Mouse (Mus musculus): ENCODE data around the gene Nmrk1. TPM values are rescaled to one million over a fixed set of nuclear protein-coding genes. Genes with fewer than 3 reads are reported as not detected.
A peak's percentile ranks its signal among the peaks of the same experiment; 100 is the strongest.

Gene Nmrk1
- polyA plus RNA-seq, 1 experiment from 2014 or later, result 20.6 TPM

GRCm38 (mm10) chr19:18619691-18620090 lies 12.1 kb upstream of the Nmrk1 start:
- ATAC-seq (replicated peaks; ENCODE audit: low FRiP score, low read depth), result no peak
- H3K4me1 ChIP-seq (replicated peaks; ENCODE audit: insufficient read depth, low read length), result 0 out of 2 replicates have a peak, but pooled peaks cover 3% of the 10 kb centered on the region
- no peak overlapping the region for H3K27ac ChIP-seq
- DNase-seq (ENCODE audit: low spot score), result no peak
- no peaks in the 10 kb centered on the region for H3K9me3 ChIP-seq (replicated peaks; ENCODE audit: low read length)
- TF ChIP-seq CTCF (IDR thresholded peaks at IDR 0.05; ENCODE audit: low read depth), result no peak
- 95% methylated on average over 1 of the region's 1 CpGs for WGBS
- no peaks in the 10 kb centered on the region for H3K27me3 ChIP-seq (ENCODE audit: insufficient read depth, low read length)
- H3K4me3 ChIP-seq (replicated peaks; ENCODE audit: low read depth, low read length), result no peak overlapping the region
- no peak overlapping the region for H3K4me2 ChIP-seq (ENCODE audit: low read length)
- no peaks in the 10 kb centered on the region for H3K36me3 ChIP-seq (ENCODE audit: insufficient read depth, low read length)
- H3K9ac ChIP-seq (ENCODE audit: low read depth, low read length), result no peak overlapping the region

GRCm38 (mm10) chr19:18623894-18624293 lies 7.9 kb upstream of the Nmrk1 start:
- H3K9me3 ChIP-seq (replicated peaks; ENCODE audit: low read length), result no peaks in the 10 kb centered on the region
- no peak for DNase-seq (ENCODE audit: low spot score)
- H3K4me2 ChIP-seq (ENCODE audit: low read length), result no peak overlapping the region
- no peak overlapping the region for H3K27ac ChIP-seq
- no peaks in the 10 kb centered on the region for H3K36me3 ChIP-seq (ENCODE audit: insufficient read depth, low read length)
- 0 out of 2 replicates have a peak, but pooled peaks cover 4% of the 10 kb centered on the region for H3K4me1 ChIP-seq (replicated peaks; ENCODE audit: insufficient read depth, low read length)
- H3K4me3 ChIP-seq (replicated peaks; ENCODE audit: low read depth, low read length), result no peak overlapping the region
- 75% methylated on average over 2 of the region's 2 CpGs for WGBS
- ATAC-seq (replicated peaks; ENCODE audit: low FRiP score, low read depth), result no peak
- TF ChIP-seq CTCF (IDR thresholded peaks at IDR 0.05; ENCODE audit: low read depth), result no peak
- no peaks in the 10 kb centered on the region for H3K27me3 ChIP-seq (ENCODE audit: insufficient read depth, low read length)
- H3K9ac ChIP-seq (ENCODE audit: low read depth, low read length), result no peak overlapping the region

- 53% methylated on average over 1 of the region's 1 CpGs for WGBS
- H3K4me3 ChIP-seq (replicated peaks; ENCODE audit: low read depth, low read length), result peak overlapping the region; percentile 71
These were observed 2.2 kb upstream of the Nmrk1 start for GRCm38 (mm10) chr19:18629589-18629988.

GRCm38 (mm10) chr19:18630221-18631119 lies 1.3 kb upstream of the Nmrk1 start:
- Histone ChIP-seq H3K4me2 (ENCODE audit: low read length) (peak overlapping the region; percentile 61), H3K4me1 (replicated peaks; ENCODE audit: insufficient read depth, low read length) (peaks cover 16% of the 10 kb centered on the region; the same call in 1 of the 2 replicates), H3K36me3 (ENCODE audit: insufficient read depth, low read length) (no peaks in the 10 kb centered on the region), H3K27ac (peak overlapping the region; percentile 97), H3K9ac (ENCODE audit: low read depth, low read length) (peak overlapping the region; percentile 83), H3K9me3 (replicated peaks; ENCODE audit: low read length) (no peaks in the 10 kb centered on the region), H3K4me3 (replicated peaks; ENCODE audit: low read depth, low read length) (peak overlapping the region; percentile 71), H3K27me3 (ENCODE audit: insufficient read depth, low read length) (no peaks in the 10 kb centered on the region)
- ATAC-seq (replicated peaks; ENCODE audit: low FRiP score, low read depth), result no peak
- DNase-seq (ENCODE audit: low spot score), result peak; percentile 80
- no peak for TF ChIP-seq CTCF (IDR thresholded peaks at IDR 0.05; ENCODE audit: low read depth)
- WGBS, result 6% methylated on average over 17 of the region's 17 CpGs

More at GRCm38 (mm10) chr19:18629589-18629988, 2.2 kb upstream of the Nmrk1 start:
- H3K36me3 ChIP-seq (ENCODE audit: insufficient read depth, low read length), result no peaks in the 10 kb centered on the region
- H3K4me2 ChIP-seq (ENCODE audit: low read length), result peak overlapping the region; percentile 61
- peaks cover 16% of the 10 kb centered on the region; the same call in 1 of the 2 replicates for H3K4me1 ChIP-seq (replicated peaks; ENCODE audit: insufficient read depth, low read length)
- peak overlapping the region; percentile 83; the same call in 1 of the 2 replicates for H3K9ac ChIP-seq (ENCODE audit: low read depth, low read length)
- peak overlapping the region; percentile 97 for H3K27ac ChIP-seq
- ATAC-seq (replicated peaks; ENCODE audit: low FRiP score, low read depth) (peak; percentile 23; the same call in 1 of the 2 replicates), DNase-seq (ENCODE audit: low spot score) (peak; percentile 44)
- TF ChIP-seq CTCF (IDR thresholded peaks at IDR 0.05; ENCODE audit: low read depth), result no peak
- no peaks in the 10 kb centered on the region for H3K9me3 ChIP-seq (replicated peaks; ENCODE audit: low read length)
- no peaks in the 10 kb centered on the region for H3K27me3 ChIP-seq (ENCODE audit: insufficient read depth, low read length)

- DNase-seq (ENCODE audit: low spot score), result peak; percentile 63
- peak overlapping the region; percentile 71 for H3K4me3 ChIP-seq (replicated peaks; ENCODE audit: low read depth, low read length)
- peak overlapping the region; percentile 97 for H3K27ac ChIP-seq
- peak; percentile 55 for ATAC-seq (replicated peaks; ENCODE audit: low FRiP score, low read depth)
- peaks cover 16% of the 10 kb centered on the region; the same call in 1 of the 2 replicates for H3K4me1 ChIP-seq (replicated peaks; ENCODE audit: insufficient read depth, low read length)
- under 1% methylated on average over 40 of the region's 40 CpGs for WGBS
- H3K36me3 ChIP-seq (ENCODE audit: insufficient read depth, low read length), result no peaks in the 10 kb centered on the region
- H3K9ac ChIP-seq (ENCODE audit: low read depth, low read length), result peak overlapping the region; percentile 83
- H3K4me2 ChIP-seq (ENCODE audit: low read length), result peak overlapping the region; percentile 61
- H3K9me3 ChIP-seq (replicated peaks; ENCODE audit: low read length), result no peaks in the 10 kb centered on the region
- TF ChIP-seq CTCF (IDR thresholded peaks at IDR 0.05; ENCODE audit: low read depth), result no peak
- no peaks in the 10 kb centered on the region for H3K27me3 ChIP-seq (ENCODE audit: insufficient read depth, low read length)
These were observed 548 bp upstream of the Nmrk1 start for GRCm38 (mm10) chr19:18631161-18631643.

Data from kidney, postnatal 0 days (tissue).